Mouse (Mus musculus): ENCODE measurements at regions not wholly inside any gene's neighbourhood (a gene's known extent, or its start where the extent isn't known, plus 50 kb on each side); places are given as distances from the start of the nearest gene placed in this dataset.

DNA sequence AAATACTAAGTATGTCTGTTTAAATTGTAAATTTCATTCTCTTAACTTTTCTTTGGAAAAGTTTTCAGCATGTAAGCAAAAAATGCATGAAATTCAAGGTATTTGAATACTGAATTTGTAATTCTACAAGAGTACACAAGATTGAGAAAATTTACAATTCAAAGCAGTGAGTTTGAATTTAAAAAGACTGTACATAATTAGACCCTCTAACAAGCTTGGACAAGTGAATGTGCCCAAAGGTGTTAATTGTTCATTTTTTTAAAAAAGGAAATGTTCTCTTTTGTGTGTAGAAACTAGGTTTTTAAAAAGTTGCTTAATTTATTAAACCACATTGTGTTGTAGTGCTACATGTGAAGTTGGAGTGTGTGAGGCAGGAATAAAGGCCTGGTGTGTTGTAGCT, 174.9 kb upstream of the Arhgap24 start:
- H3K9me3 ChIP-seq (ENCODE audit: control insufficient read depth, low read length): no peaks in the 10 kb centered on the region
- no peak overlapping the region for H3K9ac ChIP-seq (ENCODE audit: low read length)
- H3K36me3 ChIP-seq (ENCODE audit: control insufficient read depth, insufficient read depth, low read length): no peaks in the 10 kb centered on the region
- H3K4me1 ChIP-seq (ENCODE audit: control insufficient read depth, insufficient read depth, low read length): 0 out of 2 replicates have a peak, but pooled peaks cover 5% of the 10 kb centered on the region
- no peak overlapping the region for H3K4me2 ChIP-seq (ENCODE audit: low read depth, severe bottlenecking)
- ATAC-seq (ENCODE audit: insufficient number of reproducible peaks, low FRiP score, low TSS enrichment, low read depth) (no peak), DNase-seq (ENCODE audit: low spot score) (no peak)
- no peak overlapping the region for H3K4me3 ChIP-seq (ENCODE audit: low read depth, low read length)
- H3K27ac ChIP-seq (replicated peaks; ENCODE audit: low read depth, low read length): no peak overlapping the region
- H3K27me3 ChIP-seq (ENCODE audit: control insufficient read depth, insufficient read depth, low read length): no peaks in the 10 kb centered on the region

DNA sequence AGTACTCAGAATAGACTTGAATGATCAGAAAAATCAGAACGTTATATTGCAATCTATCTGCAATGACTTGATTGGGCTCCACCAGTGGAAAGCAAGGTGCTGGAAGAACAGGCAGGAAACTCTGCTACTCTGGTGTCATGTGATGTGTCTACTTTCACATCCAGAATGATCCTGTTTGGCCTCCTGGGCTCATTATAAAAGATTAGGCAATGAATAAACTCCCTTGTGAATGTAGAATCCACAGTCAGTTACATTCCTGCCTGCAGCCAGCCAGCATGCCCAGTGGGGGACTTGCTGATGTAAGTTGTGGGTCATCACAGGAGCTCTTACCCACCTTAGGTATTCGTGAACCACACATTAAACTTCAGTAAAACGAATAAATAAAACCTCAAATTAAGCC, 174.5 kb upstream of the Arhgap24 start:
- Histone ChIP-seq H3K4me1 (ENCODE audit: control insufficient read depth, insufficient read depth, low read length) (0 out of 2 replicates have a peak, but pooled peaks cover 5% of the 10 kb centered on the region), H3K36me3 (ENCODE audit: control insufficient read depth, insufficient read depth, low read length) (no peaks in the 10 kb centered on the region), H3K4me2 (ENCODE audit: low read depth, severe bottlenecking) (no peak overlapping the region), H3K9ac (ENCODE audit: low read length) (no peak overlapping the region), H3K27me3 (ENCODE audit: control insufficient read depth, insufficient read depth, low read length) (no peaks in the 10 kb centered on the region), H3K4me3 (ENCODE audit: low read depth, low read length) (no peak overlapping the region), H3K27ac (replicated peaks; ENCODE audit: low read depth, low read length) (no peak overlapping the region), H3K9me3 (ENCODE audit: control insufficient read depth, low read length) (no peaks in the 10 kb centered on the region)
- 73% methylated on average over 3 of the region's 3 CpGs for WGBS
- ATAC-seq (ENCODE audit: insufficient number of reproducible peaks, low FRiP score, low TSS enrichment, low read depth) (no peak), DNase-seq (ENCODE audit: low spot score) (no peak)

DNA sequence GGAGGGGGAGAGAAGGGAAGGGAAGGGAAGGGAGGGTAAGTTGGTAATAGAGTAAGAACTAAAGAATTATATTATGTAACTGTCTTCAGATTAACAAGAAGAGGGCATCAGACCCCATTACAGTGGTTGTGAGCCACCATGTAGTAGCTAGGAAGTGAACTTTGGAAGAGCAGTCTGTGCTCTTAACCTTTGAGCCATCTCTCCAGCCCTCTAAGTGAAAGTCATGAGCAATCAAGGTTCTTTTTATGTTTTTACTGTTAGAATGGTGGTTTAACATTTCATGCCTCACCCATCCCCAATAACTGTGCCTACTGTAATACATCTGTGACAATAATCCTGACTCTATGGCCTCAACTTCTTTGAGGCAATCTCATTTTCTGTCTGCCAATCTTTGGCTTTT, 169.6 kb upstream of the Arhgap24 start:
- H3K9me3 ChIP-seq (ENCODE audit: control insufficient read depth, low read length): no peaks in the 10 kb centered on the region

DNA sequence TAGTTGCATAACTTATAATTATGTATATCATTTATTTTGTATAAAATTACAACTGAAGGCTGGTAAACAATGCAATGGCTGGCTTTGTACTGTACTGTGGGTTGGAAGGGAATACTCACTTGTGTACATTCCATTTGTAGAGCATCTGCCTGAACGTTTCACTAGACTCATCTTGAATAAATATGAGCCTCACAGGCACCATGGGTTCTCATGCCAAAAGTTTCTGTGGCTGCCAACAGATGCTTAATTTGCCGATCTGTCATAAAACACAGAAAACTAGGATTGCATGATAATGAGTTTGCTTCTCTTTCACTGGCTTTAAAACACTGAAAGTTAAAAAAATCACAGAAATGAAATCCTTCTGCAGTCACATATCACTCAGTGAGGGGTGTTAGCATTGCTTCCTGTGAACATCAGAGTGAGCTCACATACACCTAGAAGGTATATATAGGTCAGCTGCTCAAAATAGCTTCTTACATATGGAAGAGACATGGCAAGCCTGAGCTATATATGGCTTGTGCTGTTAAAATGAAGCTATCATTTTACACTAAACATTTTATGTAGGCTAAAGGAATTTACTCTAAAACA, 152.9 kb upstream of the Arhgap24 start:
- Histone ChIP-seq H3K27ac (replicated peaks; ENCODE audit: low read depth, low read length) (no peak overlapping the region), H3K9me3 (ENCODE audit: control insufficient read depth, low read length) (no peaks in the 10 kb centered on the region), H3K9ac (ENCODE audit: low read length) (no peak overlapping the region), H3K4me1 (ENCODE audit: control insufficient read depth, insufficient read depth, low read length) (no peaks in the 10 kb centered on the region), H3K27me3 (ENCODE audit: control insufficient read depth, insufficient read depth, low read length) (no peaks in the 10 kb centered on the region), H3K36me3 (ENCODE audit: control insufficient read depth, insufficient read depth, low read length) (no peaks in the 10 kb centered on the region), H3K4me3 (ENCODE audit: low read depth, low read length) (no peak overlapping the region), H3K4me2 (ENCODE audit: low read depth, severe bottlenecking) (no peak overlapping the region)
- ATAC-seq (ENCODE audit: insufficient number of reproducible peaks, low FRiP score, low TSS enrichment, low read depth) (no peak), DNase-seq (ENCODE audit: low spot score) (no peak)
- WGBS: 84% methylated on average over 2 of the region's 2 CpGs

More for the DNA sequence above, 169.6 kb upstream of the Arhgap24 start:
- H3K4me2 ChIP-seq (ENCODE audit: low read depth, severe bottlenecking): no peak overlapping the region
- no peaks in the 10 kb centered on the region for H3K36me3 ChIP-seq (ENCODE audit: control insufficient read depth, insufficient read depth, low read length)
- ATAC-seq (ENCODE audit: insufficient number of reproducible peaks, low FRiP score, low TSS enrichment, low read depth): no peak
- DNase-seq (ENCODE audit: low spot score): no peak
- H3K4me3 ChIP-seq (ENCODE audit: low read depth, low read length): no peak overlapping the region
- H3K27ac ChIP-seq (replicated peaks; ENCODE audit: low read depth, low read length): no peak overlapping the region
- 0 out of 2 replicates have a peak, but pooled peaks cover 5% of the 10 kb centered on the region for H3K4me1 ChIP-seq (ENCODE audit: control insufficient read depth, insufficient read depth, low read length)
- H3K27me3 ChIP-seq (ENCODE audit: control insufficient read depth, insufficient read depth, low read length): no peaks in the 10 kb centered on the region
- H3K9ac ChIP-seq (ENCODE audit: low read length): no peak overlapping the region

DNA sequence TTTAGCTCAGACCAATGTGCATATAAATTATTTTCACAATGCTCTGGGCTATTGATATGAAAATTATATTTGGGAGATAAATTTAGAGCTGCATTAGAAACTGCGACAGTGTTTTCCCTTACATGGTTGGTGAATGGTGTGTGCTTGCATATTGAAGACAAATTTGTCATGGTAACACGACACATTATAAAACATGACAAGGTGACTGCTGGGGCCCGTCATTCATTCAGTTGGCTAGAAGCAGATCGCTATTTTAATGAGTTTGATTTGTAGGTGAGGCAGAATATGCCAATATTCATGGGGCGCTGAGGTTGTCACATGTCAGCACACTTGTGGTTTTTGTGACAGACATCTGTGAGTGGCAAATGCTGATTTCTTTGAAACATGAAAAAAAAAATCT, 147.3 kb upstream of the Arhgap24 start:
- no peak for ATAC-seq (ENCODE audit: insufficient number of reproducible peaks, low FRiP score, low TSS enrichment, low read depth)
- Histone ChIP-seq H3K9me3 (ENCODE audit: control insufficient read depth, low read length) (no peaks in the 10 kb centered on the region), H3K4me1 (ENCODE audit: control insufficient read depth, insufficient read depth, low read length) (no peaks in the 10 kb centered on the region), H3K27ac (replicated peaks; ENCODE audit: low read depth, low read length) (no peak overlapping the region), H3K9ac (ENCODE audit: low read length) (no peak overlapping the region), H3K36me3 (ENCODE audit: control insufficient read depth, insufficient read depth, low read length) (no peaks in the 10 kb centered on the region), H3K27me3 (ENCODE audit: control insufficient read depth, insufficient read depth, low read length) (no peaks in the 10 kb centered on the region), H3K4me2 (ENCODE audit: low read depth, severe bottlenecking) (no peak overlapping the region), H3K4me3 (ENCODE audit: low read depth, low read length) (no peak overlapping the region)
- 67% methylated on average over 5 of the region's 5 CpGs for WGBS
- no peak for DNase-seq (ENCODE audit: low spot score)

DNA sequence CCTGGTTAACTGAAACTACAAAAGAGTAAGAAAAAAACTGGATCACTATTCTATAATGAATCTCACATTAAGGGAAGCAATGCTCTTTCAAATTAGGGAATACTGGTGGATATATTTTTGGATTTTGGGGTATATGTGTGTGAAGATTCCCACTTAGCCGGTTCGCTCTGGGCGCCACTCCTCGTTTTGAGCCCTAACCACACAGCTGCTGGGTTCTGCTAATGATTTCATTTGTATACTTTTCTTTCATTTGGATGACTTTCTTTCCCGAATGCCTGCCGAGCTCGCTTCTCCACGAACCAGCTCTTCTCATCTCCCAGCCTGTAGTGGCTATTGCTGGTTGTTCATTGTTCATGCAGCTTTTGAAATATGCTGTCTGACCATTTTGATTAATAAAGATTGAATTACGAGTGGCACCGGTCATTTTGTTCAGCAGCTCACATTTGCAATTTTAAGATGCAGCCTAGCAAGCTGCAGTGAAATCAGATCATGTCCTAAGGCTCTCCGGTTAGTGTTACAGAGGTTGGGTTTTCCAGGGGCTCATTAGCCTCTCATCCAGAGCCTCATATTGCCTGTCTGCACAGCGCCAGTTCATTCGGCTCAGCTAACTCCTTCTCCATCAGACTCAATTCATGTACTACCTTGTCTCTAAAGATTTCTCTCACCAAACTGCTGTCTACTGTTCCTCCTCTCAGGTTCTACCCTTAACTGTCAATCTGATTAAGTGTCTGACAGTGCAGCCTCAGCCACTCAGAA, 146.6 kb upstream of the Arhgap24 start:
- DNase-seq (ENCODE audit: low spot score) (no peak), ATAC-seq (ENCODE audit: insufficient number of reproducible peaks, low FRiP score, low TSS enrichment, low read depth) (no peak)
- H3K36me3 ChIP-seq (ENCODE audit: control insufficient read depth, insufficient read depth, low read length): no peaks in the 10 kb centered on the region
- no peak overlapping the region for H3K4me2 ChIP-seq (ENCODE audit: low read depth, severe bottlenecking)
- no peak overlapping the region for H3K27ac ChIP-seq (replicated peaks; ENCODE audit: low read depth, low read length)
- H3K9ac ChIP-seq (ENCODE audit: low read length): no peak overlapping the region
- 74% methylated on average over 13 of the region's 13 CpGs for WGBS
- H3K27me3 ChIP-seq (ENCODE audit: control insufficient read depth, insufficient read depth, low read length): no peaks in the 10 kb centered on the region
- H3K9me3 ChIP-seq (ENCODE audit: control insufficient read depth, low read length): no peaks in the 10 kb centered on the region
- no peak overlapping the region for H3K4me3 ChIP-seq (ENCODE audit: low read depth, low read length)
- no peaks in the 10 kb centered on the region for H3K4me1 ChIP-seq (ENCODE audit: control insufficient read depth, insufficient read depth, low read length)

DNA sequence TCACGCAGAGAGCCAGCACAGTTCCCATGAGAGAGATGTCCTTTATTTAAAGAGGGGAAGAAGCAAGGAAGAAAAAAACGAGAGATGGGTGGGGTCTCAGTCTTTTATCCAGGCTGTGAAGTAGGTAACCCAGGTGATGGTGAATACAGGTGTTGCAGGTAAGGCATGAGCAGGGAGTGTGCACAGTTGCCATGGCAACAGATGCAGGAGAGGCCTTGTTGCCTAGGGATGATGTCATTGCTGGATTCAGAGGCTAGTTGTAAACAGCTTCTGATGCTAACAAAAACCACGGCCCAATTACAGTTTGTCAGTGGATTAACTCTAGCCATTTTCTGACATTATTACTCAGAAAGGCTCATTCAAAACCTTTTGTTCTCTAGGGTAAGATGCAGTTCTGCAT, 114.7 kb upstream of the Arhgap24 start:
- DNase-seq (ENCODE audit: low spot score) (no peak), ATAC-seq (ENCODE audit: insufficient number of reproducible peaks, low FRiP score, low TSS enrichment, low read depth) (no peak)
- H3K36me3 ChIP-seq (ENCODE audit: control insufficient read depth, insufficient read depth, low read length): no peaks in the 10 kb centered on the region
- H3K4me3 ChIP-seq (ENCODE audit: low read depth, low read length): no peak overlapping the region
- no peaks in the 10 kb centered on the region for H3K4me1 ChIP-seq (ENCODE audit: control insufficient read depth, insufficient read depth, low read length)
- H3K9ac ChIP-seq (ENCODE audit: low read length): no peak overlapping the region
- no peaks in the 10 kb centered on the region for H3K27me3 ChIP-seq (ENCODE audit: control insufficient read depth, insufficient read depth, low read length)
- no peaks in the 10 kb centered on the region for H3K9me3 ChIP-seq (ENCODE audit: control insufficient read depth, low read length)
- no peak overlapping the region for H3K4me2 ChIP-seq (ENCODE audit: low read depth, severe bottlenecking)
- 69% methylated on average over 3 of the region's 3 CpGs for WGBS
- no peak overlapping the region for H3K27ac ChIP-seq (replicated peaks; ENCODE audit: low read depth, low read length)

DNA sequence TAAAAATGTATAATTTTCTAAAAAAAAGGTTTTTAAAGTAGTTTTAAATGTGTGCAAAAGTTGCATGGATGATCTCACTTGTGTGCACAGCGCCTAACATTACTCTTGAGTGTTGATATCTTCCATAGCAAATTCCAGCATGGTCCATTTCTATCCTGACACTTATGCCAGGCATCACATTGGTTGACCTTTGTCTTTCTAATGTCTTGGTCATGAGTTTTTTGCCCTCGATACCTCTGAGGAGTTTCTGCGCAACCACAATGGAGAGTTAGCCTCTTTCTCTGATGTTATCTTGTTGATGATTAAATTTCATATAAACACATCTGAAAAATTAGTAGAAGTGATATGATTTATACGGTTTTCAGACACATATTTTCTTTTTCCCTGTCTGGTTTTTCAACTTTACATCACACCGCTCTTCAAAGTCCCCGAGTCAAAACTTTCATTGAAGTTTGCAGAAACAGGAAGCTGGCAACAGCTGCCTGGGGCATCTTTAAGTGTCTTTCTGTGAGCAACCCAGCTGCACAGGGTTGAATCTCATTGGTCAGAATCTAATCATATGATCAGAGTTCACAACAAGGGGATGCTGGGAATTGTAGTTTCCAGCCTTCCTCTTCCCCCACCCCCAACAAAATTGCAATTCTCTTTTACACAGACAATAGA, 107.8 kb upstream of the Arhgap24 start:
- no peak overlapping the region for H3K4me2 ChIP-seq (ENCODE audit: low read depth, severe bottlenecking)
- H3K27ac ChIP-seq (replicated peaks; ENCODE audit: low read depth, low read length): no peak overlapping the region

More for the DNA sequence above, 107.8 kb upstream of the Arhgap24 start:
- Histone ChIP-seq H3K27me3 (ENCODE audit: control insufficient read depth, insufficient read depth, low read length) (no peaks in the 10 kb centered on the region), H3K9ac (ENCODE audit: low read length) (no peak overlapping the region), H3K4me1 (ENCODE audit: control insufficient read depth, insufficient read depth, low read length) (peaks cover 5% of the 10 kb centered on the region; the same call in 1 of the 2 replicates), H3K4me3 (ENCODE audit: low read depth, low read length) (no peak overlapping the region), H3K36me3 (ENCODE audit: control insufficient read depth, insufficient read depth, low read length) (no peaks in the 10 kb centered on the region), H3K9me3 (ENCODE audit: control insufficient read depth, low read length) (no peaks in the 10 kb centered on the region)
- 58% methylated on average over 6 of the region's 6 CpGs for WGBS
- ATAC-seq (ENCODE audit: insufficient number of reproducible peaks, low FRiP score, low TSS enrichment, low read depth): peak; percentile 82
- DNase-seq (ENCODE audit: low spot score): peak; percentile 58
